Mouse (Mus musculus): Measurements from ENCODE around the gene Smim26. TPM values are rescaled to one million over a fixed set of nuclear protein-coding genes. Genes with fewer than 3 reads are reported as not detected.
A peak's percentile ranks its signal among the peaks of the same experiment; 100 is the strongest.

Smim26 gene
- polyA plus RNA-seq, 1 experiment from 2014 or later, result 59.0 TPM

DNA sequence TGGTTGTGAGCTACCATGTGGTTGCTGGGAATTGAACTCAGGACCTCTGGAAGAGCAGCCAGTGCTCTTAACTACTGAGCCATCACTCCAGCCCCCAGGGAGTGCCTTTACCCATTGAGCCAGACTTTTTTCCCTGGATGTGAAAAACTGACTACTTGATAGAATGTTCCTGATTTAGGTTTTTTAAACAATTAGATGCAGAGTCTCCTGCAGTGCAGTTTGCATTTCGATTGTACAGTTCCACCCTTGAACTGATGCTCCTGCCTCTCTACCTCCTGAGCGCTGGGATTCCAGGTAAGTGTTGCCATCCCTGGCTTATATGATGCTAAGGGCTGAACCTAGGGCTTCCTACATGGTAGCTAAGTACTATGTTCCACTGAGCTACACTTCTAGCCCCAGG is 4.2 kb downstream of the Smim26 start:
- Histone ChIP-seq H3K27ac (no peak overlapping the region), H3K9ac (no peak overlapping the region), H3K4me1 (replicated peaks) (peaks cover 9% of the 10 kb centered on the region), H3K9me3 (replicated peaks) (no peaks in the 10 kb centered on the region), H3K4me2 (no peak overlapping the region), H3K27me3 (no peaks in the 10 kb centered on the region), H3K4me3 (no peak overlapping the region), H3K36me3 (no peaks in the 10 kb centered on the region)
- ATAC-seq (replicated peaks; ENCODE audit: insufficient number of reproducible peaks, insufficient read depth, low FRiP score, low read depth), result no peak
- 68% methylated on average over 2 of the region's 2 CpGs for WGBS

DNA sequence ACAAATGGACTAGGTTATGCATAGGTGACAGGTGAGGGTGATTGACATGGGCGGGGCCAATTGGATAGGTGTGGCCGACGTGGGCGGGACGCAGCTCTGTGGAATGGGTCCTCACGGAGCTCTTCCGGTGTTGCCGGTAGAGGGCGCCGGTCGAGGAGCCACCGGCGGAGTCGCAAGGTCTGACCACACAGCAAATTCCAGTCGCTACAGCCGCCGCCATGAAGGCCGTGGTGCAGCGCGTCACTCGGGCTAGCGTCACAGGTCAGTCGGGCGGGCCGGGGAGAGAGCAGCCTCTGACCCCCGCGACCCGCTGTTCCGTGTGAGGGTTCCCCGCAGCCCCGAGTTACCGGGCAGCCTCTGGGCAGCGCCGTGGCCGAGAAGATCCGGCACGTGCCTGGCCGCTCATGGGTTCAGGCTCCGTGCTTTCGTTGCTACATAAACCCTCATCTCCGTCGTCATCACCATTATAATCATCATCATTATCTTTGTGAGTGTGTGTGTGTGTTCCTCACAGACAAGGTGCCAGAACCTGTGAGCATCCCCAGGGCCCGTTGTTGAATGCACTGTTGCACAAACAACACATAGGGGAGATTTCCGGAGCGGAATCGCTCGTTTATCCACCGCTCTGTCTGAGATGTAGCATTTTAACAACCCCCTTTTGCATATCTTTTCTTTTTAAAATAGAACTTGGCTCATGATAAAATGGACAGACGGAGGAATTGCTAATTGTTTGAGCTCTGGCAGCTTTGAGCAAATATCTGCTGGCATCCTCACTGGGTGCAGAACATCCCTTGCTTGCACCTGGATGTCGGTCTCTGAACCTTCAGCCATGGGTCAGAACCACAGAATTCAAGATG is 6.2 kb downstream of the Smim26 start, which contains the start of gene Dtd1:
Gene Dtd1, plus strand, starts transcription at position 67 of the 857 bp plus-strand sequence.
- peaks cover 3% of the 10 kb centered on the region for H3K4me1 ChIP-seq (replicated peaks)
- peak within 1 kb of the TSS; percentile 68 for H3K4me3 ChIP-seq
- H3K9me3 ChIP-seq (replicated peaks), result no peaks in the 10 kb centered on the region
- H3K36me3 ChIP-seq, result no peaks in the 10 kb centered on the region
- H3K4me2 ChIP-seq, result peak within 1 kb of the TSS; percentile 79
- no peak within 1 kb of the TSS for H3K27ac ChIP-seq
- WGBS, result 2% methylated on average over 49 of the region's 50 CpGs
- ATAC-seq (replicated peaks; ENCODE audit: insufficient number of reproducible peaks, insufficient read depth, low FRiP score, low read depth), result peak; percentile 82
- peak within 1 kb of the TSS; percentile 71 for H3K9ac ChIP-seq
- no peaks in the 10 kb centered on the region for H3K27me3 ChIP-seq

DNA sequence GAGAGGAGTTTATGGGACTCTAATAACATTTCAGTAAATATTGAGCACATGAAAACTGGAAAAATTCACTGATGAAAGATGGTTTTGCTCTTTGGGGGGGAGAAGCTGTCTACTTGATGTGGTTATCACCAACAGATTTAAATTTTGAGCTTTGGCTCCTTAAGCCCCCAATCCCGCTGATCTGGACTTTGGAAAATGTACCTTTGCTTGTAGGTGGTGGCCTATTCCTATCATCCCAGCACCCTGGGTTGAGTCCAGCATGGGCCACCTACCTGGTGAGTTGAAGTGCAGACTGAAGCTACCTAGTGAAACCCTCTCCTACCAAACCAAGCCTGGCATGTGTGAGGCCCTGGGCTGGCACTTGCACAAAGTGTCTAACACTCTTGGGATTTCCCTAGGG is 7.7 kb downstream of the Smim26 start:
- Histone ChIP-seq H3K4me2 (no peak overlapping the region), H3K4me1 (replicated peaks) (peaks cover 3% of the 10 kb centered on the region), H3K36me3 (no peaks in the 10 kb centered on the region), H3K9me3 (replicated peaks) (no peaks in the 10 kb centered on the region), H3K27ac (no peak overlapping the region), H3K9ac (no peak overlapping the region), H3K27me3 (no peaks in the 10 kb centered on the region), H3K4me3 (no peak overlapping the region)
- ATAC-seq (replicated peaks; ENCODE audit: insufficient number of reproducible peaks, insufficient read depth, low FRiP score, low read depth), result no peak
- 84% methylated on average over 1 of the region's 1 CpGs for WGBS

DNA sequence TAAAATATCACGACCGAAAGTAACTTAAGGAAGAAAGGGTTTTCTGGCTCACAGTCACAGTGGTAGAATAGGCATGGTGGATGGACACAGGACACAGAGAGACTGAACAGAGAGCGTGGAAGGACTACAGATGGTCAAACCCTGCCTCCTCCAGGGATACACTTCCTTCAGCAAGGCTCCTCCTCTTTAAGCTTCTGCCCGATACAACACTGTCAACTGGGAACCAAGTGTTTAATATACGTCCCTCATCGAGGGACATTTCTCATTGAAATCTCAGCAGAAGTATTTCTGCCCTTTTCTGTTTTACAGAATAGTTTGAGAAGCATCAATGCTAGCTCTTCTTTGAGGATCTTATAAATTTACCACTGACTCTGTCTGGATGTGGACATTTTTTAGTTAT is 20.1 kb downstream of the Smim26 start:
- Histone ChIP-seq H3K27me3 (no peaks in the 10 kb centered on the region), H3K36me3 (no peaks in the 10 kb centered on the region), H3K9ac (no peak overlapping the region), H3K9me3 (replicated peaks) (no peaks in the 10 kb centered on the region), H3K27ac (no peak overlapping the region), H3K4me1 (replicated peaks) (no peaks in the 10 kb centered on the region), H3K4me3 (no peak overlapping the region), H3K4me2 (no peak overlapping the region)
- ATAC-seq (replicated peaks; ENCODE audit: insufficient number of reproducible peaks, insufficient read depth, low FRiP score, low read depth), result no peak
- 84% methylated on average over 6 of the region's 6 CpGs for WGBS

DNA sequence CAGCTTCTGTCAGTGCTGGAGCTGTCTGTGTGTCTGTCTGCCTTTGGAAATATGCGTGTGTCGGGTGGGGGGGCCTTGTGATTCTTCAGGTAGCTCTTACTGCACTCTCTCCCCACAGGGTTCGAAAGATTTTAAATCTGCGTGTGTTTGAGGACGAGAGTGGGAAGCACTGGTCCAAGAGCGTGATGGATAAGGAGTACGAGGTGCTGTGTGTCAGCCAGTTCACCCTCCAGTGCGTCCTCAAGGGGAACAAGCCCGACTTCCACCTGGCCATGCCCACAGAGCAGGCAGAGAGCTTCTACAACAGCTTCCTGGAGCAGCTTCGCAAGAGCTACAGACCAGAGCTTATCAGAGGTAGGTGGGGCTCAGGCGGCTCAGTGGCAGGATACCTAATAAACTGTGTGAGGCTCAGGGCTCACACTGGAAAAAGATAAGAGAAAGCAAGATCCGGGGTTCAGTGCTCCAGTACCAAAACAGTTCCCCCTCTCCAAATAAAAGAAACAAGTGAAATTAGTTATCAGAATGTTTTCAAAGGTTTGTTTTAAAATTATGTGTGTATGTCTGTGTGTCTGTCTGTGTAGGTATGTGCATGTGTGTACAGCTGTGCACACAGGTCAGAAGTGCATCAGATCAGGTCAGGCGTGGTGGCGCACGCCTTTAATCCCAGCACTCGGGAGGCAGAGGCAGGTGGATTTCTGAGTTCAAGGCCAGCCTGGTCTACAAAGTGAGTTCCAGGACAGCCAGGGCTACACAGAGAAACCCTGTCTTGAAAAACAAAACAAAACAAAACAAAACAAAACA is 23.4 kb downstream of the Smim26 start:
- WGBS, result 58% methylated on average over 16 of the region's 16 CpGs

DNA sequence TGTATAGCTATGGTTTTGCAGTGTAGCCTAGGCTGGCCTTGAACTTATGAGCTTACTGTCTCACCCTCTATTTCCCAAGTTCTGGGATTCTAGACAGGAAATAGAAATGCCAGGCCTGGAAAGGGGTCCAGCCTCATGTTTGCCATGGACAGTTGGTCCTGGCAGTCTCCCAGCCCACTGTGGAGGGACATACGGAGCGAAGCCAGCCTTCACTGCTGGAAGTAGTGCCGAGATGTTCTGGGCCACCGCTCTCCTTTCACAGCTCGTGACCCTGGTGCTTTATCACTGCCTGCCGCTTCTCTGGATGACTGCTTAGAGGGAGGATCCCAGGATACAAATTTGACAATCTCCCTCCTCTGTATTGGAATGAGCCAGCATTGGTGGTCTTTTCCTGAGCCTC is 27.6 kb downstream of the Smim26 start:
- no peak for ATAC-seq (replicated peaks; ENCODE audit: insufficient number of reproducible peaks, insufficient read depth, low FRiP score, low read depth)
- 80% methylated on average over 6 of the region's 6 CpGs for WGBS
- H3K27ac ChIP-seq, result no peak overlapping the region
- H3K27me3 ChIP-seq, result no peaks in the 10 kb centered on the region
- H3K4me3 ChIP-seq, result no peak overlapping the region
- no peak overlapping the region for H3K4me2 ChIP-seq
- no peaks in the 10 kb centered on the region for H3K36me3 ChIP-seq
- no peak overlapping the region for H3K9ac ChIP-seq
- no peaks in the 10 kb centered on the region for H3K9me3 ChIP-seq (replicated peaks)
- H3K4me1 ChIP-seq (replicated peaks), result no peaks in the 10 kb centered on the region

More for the DNA sequence above, 23.4 kb downstream of the Smim26 start:
- Histone ChIP-seq H3K27ac (no peak overlapping the region), H3K4me1 (replicated peaks) (no peaks in the 10 kb centered on the region), H3K9me3 (replicated peaks) (no peaks in the 10 kb centered on the region), H3K4me2 (no peak overlapping the region), H3K4me3 (no peak overlapping the region), H3K36me3 (no peaks in the 10 kb centered on the region), H3K9ac (no peak overlapping the region), H3K27me3 (no peaks in the 10 kb centered on the region)
- ATAC-seq (replicated peaks; ENCODE audit: insufficient number of reproducible peaks, insufficient read depth, low FRiP score, low read depth), result no peak

DNA sequence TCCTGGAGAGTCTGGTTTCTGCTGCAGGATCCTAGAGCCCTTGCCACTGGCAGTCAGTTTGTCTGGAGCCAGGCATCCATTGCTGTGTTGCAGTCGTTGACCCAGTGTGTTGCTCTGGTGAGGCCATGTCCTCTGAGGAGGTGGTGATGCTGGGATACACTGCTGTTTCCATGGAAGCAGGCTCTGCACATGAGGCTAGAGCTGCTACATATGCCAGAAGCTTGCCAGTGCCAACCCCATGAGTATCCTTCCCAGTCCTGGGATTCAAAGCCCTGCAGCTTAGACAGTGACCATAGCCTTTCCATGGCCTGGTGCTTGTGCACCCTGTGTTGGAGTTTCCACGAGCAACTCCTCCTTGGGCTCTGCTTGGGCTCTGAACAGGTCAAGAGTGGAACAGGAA is 39.7 kb downstream of the Smim26 start:
- Histone ChIP-seq H3K4me3 (no peak overlapping the region), H3K27ac (no peak overlapping the region), H3K36me3 (no peaks in the 10 kb centered on the region), H3K4me2 (no peak overlapping the region), H3K9me3 (replicated peaks) (no peaks in the 10 kb centered on the region), H3K9ac (no peak overlapping the region), H3K27me3 (no peaks in the 10 kb centered on the region), H3K4me1 (replicated peaks) (no peaks in the 10 kb centered on the region)
- 73% methylated on average over 2 of the region's 2 CpGs for WGBS
- no peak for ATAC-seq (replicated peaks; ENCODE audit: insufficient number of reproducible peaks, insufficient read depth, low FRiP score, low read depth)

DNA sequence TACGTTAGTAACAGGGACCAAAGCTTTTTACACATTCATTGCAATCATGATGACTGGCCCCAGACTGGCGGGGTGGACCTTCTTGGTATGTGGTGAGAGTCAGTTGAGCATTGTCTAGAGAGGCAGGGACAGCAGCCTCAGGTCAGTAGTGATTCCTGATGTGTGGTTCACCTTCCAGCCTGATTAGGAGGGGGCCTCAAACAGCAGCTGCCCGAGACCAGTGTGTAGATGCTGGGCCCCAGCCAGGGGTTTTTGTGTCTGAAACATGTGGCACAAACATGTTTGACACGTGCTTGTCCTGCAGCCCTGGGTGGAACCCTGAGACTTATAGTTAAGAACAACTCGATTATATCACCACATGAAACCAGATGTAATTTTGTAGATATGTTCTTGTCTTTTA is 40.4 kb downstream of the Smim26 start:
- H3K4me2 ChIP-seq, result no peak overlapping the region
- no peak overlapping the region for H3K9ac ChIP-seq
- H3K27me3 ChIP-seq, result no peaks in the 10 kb centered on the region
- no peak overlapping the region for H3K4me3 ChIP-seq
- H3K36me3 ChIP-seq, result no peaks in the 10 kb centered on the region
- no peaks in the 10 kb centered on the region for H3K9me3 ChIP-seq (replicated peaks)
- H3K4me1 ChIP-seq (replicated peaks), result 0 out of 2 replicates have a peak, but pooled peaks cover 2% of the 10 kb centered on the region
- no peak overlapping the region for H3K27ac ChIP-seq
- WGBS, result 66% methylated on average over 5 of the region's 5 CpGs
- ATAC-seq (replicated peaks; ENCODE audit: insufficient number of reproducible peaks, insufficient read depth, low FRiP score, low read depth), result no peak

DNA sequence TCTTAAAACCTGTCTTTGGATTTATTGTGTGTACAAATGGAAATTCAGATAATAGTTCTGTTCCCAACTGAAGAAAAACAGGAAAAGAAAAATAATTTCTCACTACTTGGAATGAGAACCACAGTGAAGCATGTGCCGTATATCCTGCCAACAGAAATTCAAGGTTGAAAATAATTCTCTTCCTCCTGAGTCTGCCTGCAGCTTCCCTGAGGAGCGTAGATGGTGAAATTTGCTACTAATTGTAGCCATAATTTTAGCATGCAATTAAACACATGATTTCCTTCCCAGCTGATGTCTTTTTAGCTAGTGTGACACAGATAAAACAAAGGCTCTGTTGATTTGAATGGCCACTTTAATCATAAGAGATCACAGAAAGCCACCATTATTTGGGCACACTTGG is 40.9 kb downstream of the Smim26 start:
- 79% methylated on average over 2 of the region's 2 CpGs for WGBS
- no peak overlapping the region for H3K4me2 ChIP-seq
- no peak overlapping the region for H3K9ac ChIP-seq
- no peak for ATAC-seq (replicated peaks; ENCODE audit: insufficient number of reproducible peaks, insufficient read depth, low FRiP score, low read depth)
- no peak overlapping the region for H3K4me3 ChIP-seq
- H3K27me3 ChIP-seq, result no peaks in the 10 kb centered on the region
- H3K9me3 ChIP-seq (replicated peaks), result no peaks in the 10 kb centered on the region
- H3K27ac ChIP-seq, result no peak overlapping the region
- 0 out of 2 replicates have a peak, but pooled peaks cover 2% of the 10 kb centered on the region for H3K4me1 ChIP-seq (replicated peaks)
- H3K36me3 ChIP-seq, result no peaks in the 10 kb centered on the region

DNA sequence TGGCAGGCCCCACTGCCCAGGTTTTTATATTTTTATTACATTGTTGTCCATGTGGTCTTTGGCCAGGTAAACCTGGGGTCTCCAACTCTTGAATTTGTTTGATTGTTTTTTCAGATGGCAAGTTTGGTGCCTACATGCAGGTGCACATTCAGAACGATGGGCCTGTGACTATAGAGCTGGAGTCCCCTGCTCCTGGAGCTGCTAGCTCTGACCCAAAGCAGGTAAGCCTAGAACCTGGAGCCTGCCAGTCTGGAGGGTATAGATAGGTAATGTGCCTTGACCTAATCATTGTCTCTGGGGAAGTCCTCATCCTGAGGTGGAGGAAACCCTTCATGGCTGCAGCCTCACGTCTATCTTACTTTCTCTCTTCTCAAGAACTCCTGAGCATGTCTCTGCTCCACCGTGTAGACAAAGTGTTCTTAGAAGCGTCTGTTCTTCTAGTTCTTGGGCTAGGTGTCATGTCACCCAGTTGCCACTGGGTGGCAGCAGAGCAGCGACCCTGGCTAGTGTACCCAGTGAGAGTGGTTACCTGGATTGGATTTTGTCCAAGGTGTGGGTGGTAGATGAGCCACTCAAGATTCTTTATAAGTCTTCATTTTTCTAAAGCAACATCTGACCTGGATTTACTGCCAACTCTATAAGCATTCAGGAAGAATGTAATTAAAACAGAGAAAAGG is 41.9 kb downstream of the Smim26 start:
- Histone ChIP-seq H3K4me1 (replicated peaks) (0 out of 2 replicates have a peak, but pooled peaks cover 2% of the 10 kb centered on the region), H3K27me3 (no peaks in the 10 kb centered on the region), H3K4me2 (no peak overlapping the region), H3K9me3 (replicated peaks) (no peaks in the 10 kb centered on the region), H3K36me3 (no peaks in the 10 kb centered on the region), H3K27ac (no peak overlapping the region), H3K9ac (no peak overlapping the region), H3K4me3 (no peak overlapping the region)
- no peak for ATAC-seq (replicated peaks; ENCODE audit: insufficient number of reproducible peaks, insufficient read depth, low FRiP score, low read depth)
- 18% methylated on average over 5 of the region's 5 CpGs for WGBS

DNA sequence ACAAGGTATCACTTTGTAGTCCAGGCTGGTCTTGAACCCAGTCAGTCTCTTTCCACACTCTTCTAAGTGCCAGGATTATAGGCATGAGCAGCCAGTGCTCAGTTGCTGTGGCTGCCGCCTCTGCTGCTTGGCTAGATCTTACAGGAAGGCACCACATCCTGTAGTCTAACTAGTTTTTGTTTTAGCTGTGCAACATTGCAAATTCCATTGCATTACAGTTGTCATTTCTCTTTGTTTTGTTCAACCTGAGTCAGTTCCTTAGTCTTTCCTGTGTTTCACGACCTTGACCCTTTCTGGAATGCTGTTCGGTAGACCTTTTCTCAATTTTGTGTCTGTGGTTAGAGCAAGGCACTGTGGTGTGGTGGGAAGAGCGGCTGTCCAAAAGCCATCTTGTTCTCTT is 43.4 kb downstream of the Smim26 start:
- no peak for ATAC-seq (replicated peaks; ENCODE audit: insufficient number of reproducible peaks, insufficient read depth, low FRiP score, low read depth)
- Histone ChIP-seq H3K27ac (no peak overlapping the region), H3K4me3 (no peak overlapping the region), H3K9me3 (replicated peaks) (no peaks in the 10 kb centered on the region), H3K36me3 (no peaks in the 10 kb centered on the region), H3K9ac (no peak overlapping the region), H3K4me1 (replicated peaks) (0 out of 2 replicates have a peak, but pooled peaks cover 2% of the 10 kb centered on the region), H3K4me2 (no peak overlapping the region), H3K27me3 (no peaks in the 10 kb centered on the region)
- 75% methylated on average over 4 of the region's 4 CpGs for WGBS

Measured in heart, embryonic 15.5 days (tissue).